Mouse (Mus musculus): ENCODE results near the gene Mras. TPM values are rescaled to one million over a fixed set of nuclear protein-coding genes. Genes with fewer than 3 reads are reported as not detected.

The Mras gene
- polyA plus RNA-seq, 1 experiment from 2014 or later = 7.5 TPM

DNA sequence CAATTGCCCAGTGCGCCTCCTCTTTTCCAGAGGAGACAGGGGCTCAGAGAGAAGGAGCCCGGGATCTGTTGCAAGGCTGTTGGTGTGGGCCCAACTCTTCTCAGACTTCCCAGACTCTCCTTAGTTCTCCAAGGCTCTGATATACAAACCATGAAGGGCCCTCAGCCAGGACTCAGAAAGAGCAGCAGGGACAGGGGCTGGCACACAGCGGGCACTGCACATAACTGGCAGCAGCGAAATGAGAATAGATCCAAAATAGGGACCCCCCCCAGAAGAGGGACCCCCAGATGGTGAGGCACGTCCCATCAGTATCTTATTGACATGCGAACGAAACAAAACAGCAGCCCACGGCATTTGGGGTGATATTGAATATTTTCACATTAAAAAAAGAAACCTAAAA lies 44.0 kb downstream of the Mras start:
- Histone ChIP-seq H3K27ac (no peak overlapping the region), H3K4me1 (peaks cover 12% of the 10 kb centered on the region), H3K27me3 (ENCODE audit: insufficient read depth, poor library complexity, severe bottlenecking) (no peaks in the 10 kb centered on the region), H3K36me3 (peaks cover 12% of the 10 kb centered on the region; the same call in 1 of the 2 replicates), H3K4me3 (no peak overlapping the region), H3K9me3 (no peaks in the 10 kb centered on the region)
- DNase-seq (ENCODE audit: low spot score) = no peak
- WGBS = 84% methylated on average over 8 of the region's 8 CpGs

DNA sequence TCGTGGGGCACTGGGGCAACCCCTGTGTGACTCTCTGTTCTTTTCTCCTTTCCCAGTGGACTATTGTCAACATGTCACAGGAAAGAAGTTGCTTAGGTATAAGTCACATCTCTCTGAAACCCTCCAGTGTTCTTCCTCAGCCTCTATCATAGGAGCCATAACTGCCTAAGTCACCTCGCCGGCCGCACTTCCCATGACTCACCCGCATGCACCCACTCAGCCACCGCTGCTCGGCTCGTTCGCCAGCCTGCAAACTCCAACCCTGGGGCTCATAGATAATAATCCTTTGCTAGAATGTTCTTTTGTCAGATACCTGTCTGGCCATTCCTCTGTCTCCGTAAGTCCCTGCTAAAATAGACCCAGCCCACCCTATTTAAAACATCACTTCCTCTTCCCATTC lies 45.6 kb downstream of the Mras start:
- no peaks in the 10 kb centered on the region for H3K9me3 ChIP-seq
- WGBS = 88% methylated on average over 10 of the region's 10 CpGs
- no peak for DNase-seq (ENCODE audit: low spot score)
- peaks cover 17% of the 10 kb centered on the region for H3K4me1 ChIP-seq
- no peak overlapping the region for H3K27ac ChIP-seq
- peaks cover 12% of the 10 kb centered on the region; the same call in 1 of the 2 replicates for H3K36me3 ChIP-seq
- no peak overlapping the region for H3K4me3 ChIP-seq
- H3K27me3 ChIP-seq (ENCODE audit: insufficient read depth, poor library complexity, severe bottlenecking) = no peaks in the 10 kb centered on the region

DNA sequence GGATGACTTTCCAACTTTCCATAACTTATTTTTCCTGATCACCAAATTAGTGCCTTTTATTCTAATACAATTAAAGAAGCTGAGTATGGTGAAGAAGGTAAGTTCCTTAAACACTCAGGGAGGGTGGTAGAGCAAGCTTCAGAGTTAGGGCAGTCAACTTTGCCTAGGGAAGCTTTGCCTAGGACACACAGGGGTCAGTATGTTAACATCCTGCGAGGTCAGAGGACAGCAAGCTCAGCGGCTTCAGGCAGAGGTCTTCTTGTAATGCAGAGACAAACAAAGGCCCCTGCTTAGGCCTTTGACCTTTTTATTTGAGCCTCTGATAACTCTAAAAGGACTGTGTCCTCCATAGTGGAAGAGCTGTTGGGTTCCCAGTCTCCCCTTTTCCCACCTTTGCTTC lies 46.5 kb downstream of the Mras start:
- whole genome bisulfite sequencing = 60% methylated on average over 2 of the region's 2 CpGs
- H3K27ac ChIP-seq = no peak overlapping the region
- H3K9me3 ChIP-seq = no peaks in the 10 kb centered on the region
- H3K27me3 ChIP-seq (ENCODE audit: insufficient read depth, poor library complexity, severe bottlenecking) = no peaks in the 10 kb centered on the region
- DNase-seq (ENCODE audit: low spot score) = no peak
- H3K36me3 ChIP-seq = peaks cover 12% of the 10 kb centered on the region; the same call in 1 of the 2 replicates
- peaks cover 13% of the 10 kb centered on the region for H3K4me1 ChIP-seq
- H3K4me3 ChIP-seq = no peak overlapping the region

DNA sequence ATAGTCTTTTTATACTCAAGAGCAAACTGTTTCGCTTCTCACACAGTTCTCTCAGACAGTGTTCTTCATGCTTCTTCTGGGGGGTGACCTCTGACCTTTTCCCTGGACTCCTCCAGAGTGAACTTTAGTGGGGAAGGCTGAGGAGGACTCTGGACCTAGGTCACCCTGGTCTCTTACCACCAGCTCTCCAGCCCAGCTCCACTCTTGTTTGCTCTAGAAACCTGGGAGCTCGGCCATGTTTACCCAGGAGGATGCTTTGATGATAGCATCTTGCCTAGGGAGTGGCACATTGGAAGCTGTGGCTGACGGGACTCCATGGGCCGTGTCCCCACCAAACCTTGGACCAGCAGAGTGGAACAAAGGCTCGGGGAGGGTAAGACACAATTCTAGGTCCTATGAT lies 47.0 kb downstream of the Mras start:
- Histone ChIP-seq H3K36me3 (peaks cover 12% of the 10 kb centered on the region; the same call in 1 of the 2 replicates), H3K27ac (no peak overlapping the region), H3K4me1 (peaks cover 11% of the 10 kb centered on the region; the same call in 1 of the 2 replicates), H3K27me3 (ENCODE audit: insufficient read depth, poor library complexity, severe bottlenecking) (no peaks in the 10 kb centered on the region), H3K9me3 (no peaks in the 10 kb centered on the region), H3K4me3 (no peak overlapping the region)
- WGBS = 58% methylated on average over 5 of the region's 5 CpGs
- DNase-seq (ENCODE audit: low spot score) = no peak

DNA sequence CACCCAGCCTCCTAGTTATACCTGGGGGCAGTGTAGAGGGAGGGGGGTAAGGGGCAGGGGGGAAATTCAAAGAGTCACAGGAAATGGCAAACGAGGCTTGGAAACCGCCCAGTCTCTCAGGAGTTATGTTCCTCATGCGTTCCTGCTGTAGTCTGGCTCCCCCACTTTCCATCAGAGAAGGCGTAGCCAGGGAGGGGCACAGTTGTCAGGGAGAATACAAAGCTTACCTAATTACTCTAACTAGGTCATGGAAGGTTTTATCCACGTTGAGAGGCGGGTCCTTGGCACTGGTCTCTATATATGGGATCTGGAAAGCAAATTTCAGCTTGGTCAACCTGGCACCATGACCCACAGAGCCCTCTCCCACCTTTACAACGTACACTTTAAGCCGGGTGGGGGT lies 47.7 kb downstream of the Mras start:
- WGBS = 77% methylated on average over 8 of the region's 8 CpGs

DNA sequence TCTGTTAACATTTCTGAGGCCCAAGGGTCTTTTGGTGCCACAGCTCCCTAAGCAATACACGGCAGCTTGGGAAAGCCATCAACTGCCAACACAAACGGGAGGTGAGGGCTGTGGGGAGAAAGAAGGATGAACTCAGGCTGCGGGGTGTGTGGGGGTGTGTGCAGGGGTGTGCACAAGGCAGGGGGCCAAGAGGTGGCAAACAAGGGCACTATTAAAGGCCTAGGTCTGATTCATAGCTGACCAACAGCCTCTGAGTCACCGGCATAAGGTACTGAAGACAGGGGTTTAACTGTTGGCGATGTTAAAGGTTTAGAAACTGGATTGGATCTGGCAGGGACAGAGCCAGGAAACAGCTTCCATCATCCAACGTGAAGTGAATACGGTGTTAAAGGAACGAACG lies 48.3 kb downstream of the Mras start:
- Histone ChIP-seq H3K36me3 (peaks cover 12% of the 10 kb centered on the region; the same call in 1 of the 2 replicates), H3K9me3 (no peaks in the 10 kb centered on the region), H3K27me3 (ENCODE audit: insufficient read depth, poor library complexity, severe bottlenecking) (no peaks in the 10 kb centered on the region), H3K27ac (no peak overlapping the region), H3K4me1 (0 out of 2 replicates have a peak, but pooled peaks cover 6% of the 10 kb centered on the region), H3K4me3 (no peak overlapping the region)
- whole genome bisulfite sequencing = 81% methylated on average over 9 of the region's 9 CpGs
- no peak for DNase-seq (ENCODE audit: low spot score)

More for the DNA sequence above, 47.7 kb downstream of the Mras start:
- Histone ChIP-seq H3K4me3 (no peak overlapping the region), H3K27me3 (ENCODE audit: insufficient read depth, poor library complexity, severe bottlenecking) (no peaks in the 10 kb centered on the region), H3K9me3 (no peaks in the 10 kb centered on the region), H3K4me1 (peaks cover 9% of the 10 kb centered on the region; the same call in 1 of the 2 replicates), H3K27ac (no peak overlapping the region), H3K36me3 (peaks cover 12% of the 10 kb centered on the region; the same call in 1 of the 2 replicates)
- no peak for DNase-seq (ENCODE audit: low spot score)

DNA sequence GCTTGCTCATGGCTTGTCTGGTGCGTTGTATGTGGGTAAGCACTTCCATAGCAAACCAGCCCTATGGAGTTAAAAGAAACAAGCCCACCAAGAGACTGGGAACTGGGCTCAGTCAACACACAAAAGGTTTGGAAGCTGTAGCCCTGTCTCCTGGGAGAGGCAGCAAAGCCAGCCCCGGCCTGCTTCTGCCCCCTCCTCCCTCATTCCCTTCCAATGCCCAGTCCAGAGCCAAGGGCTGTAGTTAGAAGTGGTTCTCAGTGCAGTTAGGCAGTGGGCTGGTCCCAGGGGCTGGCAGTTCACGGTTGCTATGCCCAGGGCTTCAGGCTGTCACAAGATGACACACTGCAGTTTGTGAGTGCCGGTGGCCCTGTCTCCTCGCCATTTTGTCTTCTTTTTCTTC lies 49.1 kb downstream of the Mras start:
- Histone ChIP-seq H3K9me3 (no peaks in the 10 kb centered on the region), H3K4me3 (no peak overlapping the region), H3K27me3 (ENCODE audit: insufficient read depth, poor library complexity, severe bottlenecking) (no peaks in the 10 kb centered on the region), H3K36me3 (peaks cover 12% of the 10 kb centered on the region; the same call in 1 of the 2 replicates), H3K4me1 (0 out of 2 replicates have a peak, but pooled peaks cover 6% of the 10 kb centered on the region), H3K27ac (no peak overlapping the region)
- WGBS = 77% methylated on average over 5 of the region's 5 CpGs
- no peak for DNase-seq (ENCODE audit: low spot score)

DNA sequence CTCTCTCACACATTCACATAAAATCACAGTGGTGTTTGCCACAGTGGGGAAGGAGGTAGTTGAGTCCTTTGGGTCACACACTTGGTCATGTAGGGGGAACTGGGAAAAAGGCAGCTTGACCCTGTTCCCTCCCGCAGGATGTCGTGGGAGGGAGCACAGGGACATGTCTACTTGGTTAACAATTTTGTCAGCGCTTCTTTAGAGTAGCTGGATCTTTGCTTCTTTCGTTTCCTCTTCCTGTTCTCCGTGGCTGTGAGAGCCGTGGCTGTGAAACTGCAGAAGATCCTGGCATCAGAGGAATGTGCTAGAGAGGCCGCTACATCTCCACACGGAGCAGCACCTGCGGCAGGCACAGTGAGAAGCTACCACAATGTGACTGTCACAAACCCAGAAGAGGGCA lies 54.6 kb downstream of the Mras start:
- no peak overlapping the region for H3K4me3 ChIP-seq
- H3K4me1 ChIP-seq = no peaks in the 10 kb centered on the region
- H3K36me3 ChIP-seq = no peaks in the 10 kb centered on the region
- 67% methylated on average over 9 of the region's 9 CpGs for WGBS
- no peak overlapping the region for H3K27ac ChIP-seq
- H3K27me3 ChIP-seq (ENCODE audit: insufficient read depth, poor library complexity, severe bottlenecking) = peaks cover 14% of the 10 kb centered on the region
- no peaks in the 10 kb centered on the region for H3K9me3 ChIP-seq
- DNase-seq (ENCODE audit: low spot score) = no peak

DNA sequence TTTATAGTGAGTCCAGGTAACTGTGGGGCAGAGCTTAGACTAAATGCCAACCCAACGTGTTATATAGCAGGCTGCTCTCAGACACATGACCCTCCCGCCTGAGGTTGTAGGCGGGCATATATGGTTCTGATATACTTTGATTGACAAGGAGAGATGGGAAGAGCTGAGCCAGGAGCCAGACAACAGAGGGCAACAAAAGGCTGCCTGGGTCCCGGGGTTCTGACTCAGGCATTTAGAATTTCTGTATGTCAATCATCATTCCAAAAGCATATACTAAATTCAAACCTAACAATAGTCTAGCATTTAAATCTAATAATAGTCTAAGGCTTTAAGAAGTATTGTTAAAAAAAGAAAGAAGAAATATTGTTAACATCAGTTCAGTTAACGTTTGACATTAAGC lies 58.0 kb downstream of the Mras start:
- H3K9me3 ChIP-seq = no peaks in the 10 kb centered on the region
- H3K27me3 ChIP-seq (ENCODE audit: insufficient read depth, poor library complexity, severe bottlenecking) = peaks cover 21% of the 10 kb centered on the region
- H3K36me3 ChIP-seq = no peaks in the 10 kb centered on the region
- H3K4me3 ChIP-seq = no peak overlapping the region
- no peak overlapping the region for H3K27ac ChIP-seq
- H3K4me1 ChIP-seq = no peaks in the 10 kb centered on the region
- no peak for DNase-seq (ENCODE audit: low spot score)
- 59% methylated on average over 5 of the region's 5 CpGs for WGBS

DNA sequence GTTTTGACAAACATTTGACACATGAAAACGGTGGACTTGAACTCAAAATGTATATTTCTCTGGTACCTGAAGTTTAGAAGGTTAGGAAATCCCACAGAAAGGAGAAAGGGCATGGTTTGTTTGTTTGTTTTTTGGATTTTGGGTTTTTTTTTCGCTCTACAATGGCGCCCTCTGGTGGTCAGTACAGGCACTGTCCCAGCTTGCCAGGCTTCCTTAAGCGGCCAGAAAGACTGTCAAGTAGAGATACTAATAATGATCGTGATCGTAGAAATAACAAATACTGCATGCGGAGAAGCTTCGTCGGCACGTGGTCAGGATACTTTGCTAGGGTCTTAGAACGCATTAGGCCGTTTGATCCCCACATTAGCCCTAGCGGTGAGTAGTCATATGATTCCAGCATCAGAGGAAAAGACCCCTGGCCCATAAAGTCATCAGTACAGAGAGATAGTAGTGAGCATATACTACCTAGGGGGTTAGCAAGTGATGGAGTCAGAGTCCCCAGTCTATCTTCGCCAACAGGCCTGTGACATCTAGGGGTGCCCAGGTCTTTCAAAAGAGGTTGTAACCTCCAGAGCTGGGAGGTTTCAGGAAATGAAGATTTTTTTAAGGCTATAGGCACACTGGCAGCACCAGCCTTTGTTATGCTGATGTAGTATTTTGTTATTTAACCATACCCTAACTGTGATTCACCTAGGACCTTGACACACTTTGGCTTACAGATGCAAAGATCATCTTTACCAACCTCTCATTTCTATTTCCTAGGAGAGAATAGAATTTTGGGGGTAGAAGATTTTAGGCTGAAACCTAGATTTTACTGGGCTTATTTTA lies 60.4 kb downstream of the Mras start:
- H3K4me1 ChIP-seq = no peaks in the 10 kb centered on the region
- WGBS = 12% methylated on average over 14 of the region's 14 CpGs
- no peak for DNase-seq (ENCODE audit: low spot score)

DNA sequence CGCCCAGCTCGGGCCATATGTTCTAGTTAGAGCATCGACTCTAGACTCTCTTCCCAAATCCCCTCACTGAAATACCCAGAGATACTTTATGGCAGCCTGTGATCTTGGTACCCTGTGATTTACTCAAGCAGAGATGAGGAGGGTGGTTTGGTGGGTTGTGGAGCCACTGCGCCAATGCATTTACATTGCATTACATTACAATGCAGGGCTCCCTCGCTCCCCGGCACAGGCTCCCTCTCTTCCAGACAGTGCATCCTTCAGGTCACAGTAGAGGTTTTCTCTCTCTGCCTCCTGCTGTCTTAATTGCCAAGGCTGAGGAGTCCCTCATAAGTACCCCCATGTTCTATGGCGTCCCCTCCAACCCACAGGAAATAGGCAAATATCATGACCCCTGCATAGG lies 68.8 kb downstream of the Mras start:
- Histone ChIP-seq H3K36me3 (no peaks in the 10 kb centered on the region), H3K27ac (no peak overlapping the region), H3K27me3 (ENCODE audit: insufficient read depth, poor library complexity, severe bottlenecking) (no peaks in the 10 kb centered on the region), H3K4me3 (no peak overlapping the region), H3K9me3 (no peaks in the 10 kb centered on the region), H3K4me1 (no peaks in the 10 kb centered on the region)
- no peak for DNase-seq (ENCODE audit: low spot score)
- 79% methylated on average over 7 of the region's 7 CpGs for WGBS

More for the DNA sequence above, 60.4 kb downstream of the Mras start:
- peaks cover 21% of the 10 kb centered on the region for H3K27me3 ChIP-seq (ENCODE audit: insufficient read depth, poor library complexity, severe bottlenecking)
- H3K9me3 ChIP-seq = no peaks in the 10 kb centered on the region
- H3K36me3 ChIP-seq = no peaks in the 10 kb centered on the region
- no peak overlapping the region for H3K27ac ChIP-seq
- H3K4me3 ChIP-seq = no peak overlapping the region

DNA sequence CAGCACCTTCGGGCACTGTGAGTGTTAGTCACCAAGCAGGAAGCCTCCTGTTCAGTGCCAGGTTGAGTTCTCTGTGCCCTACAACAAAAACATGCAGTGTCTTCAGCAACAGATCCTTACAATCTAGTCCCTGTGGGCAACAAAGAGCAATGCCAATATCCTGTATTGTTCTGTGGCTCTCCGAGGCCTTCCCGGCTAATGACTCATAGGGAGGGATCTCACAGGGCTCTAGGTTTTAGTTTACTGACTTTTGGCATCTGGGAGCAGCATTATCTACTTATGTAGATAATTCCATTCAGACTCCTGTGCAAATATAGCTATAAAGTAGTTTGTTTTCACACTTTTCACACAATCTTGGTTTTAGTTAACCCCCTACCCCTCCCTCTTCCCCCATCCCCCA lies 71.3 kb downstream of the Mras start:
- 68% methylated on average over 3 of the region's 3 CpGs for WGBS
- no peak for DNase-seq (ENCODE audit: low spot score)
- no peak overlapping the region for H3K27ac ChIP-seq

DNA sequence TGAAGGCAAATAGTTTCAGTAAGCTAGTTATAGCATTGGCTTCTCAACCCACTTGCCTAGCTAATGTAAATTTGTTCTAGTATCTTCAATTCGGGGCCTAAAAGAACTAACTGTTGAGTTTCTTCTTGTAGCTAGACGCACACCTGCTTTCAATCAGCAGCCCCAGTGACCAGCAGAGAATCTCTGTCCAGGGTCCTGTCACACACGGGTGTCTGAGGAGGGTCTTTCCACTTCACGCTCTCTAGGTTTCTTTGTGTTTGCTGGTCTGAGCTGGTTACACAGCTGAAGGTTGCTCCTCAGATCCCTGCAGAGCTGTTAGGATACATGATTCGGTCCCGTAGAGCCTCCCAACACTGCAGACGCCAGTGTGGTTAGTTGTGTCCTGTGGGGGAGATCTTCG lies 74.1 kb downstream of the Mras start:
- Histone ChIP-seq H3K9me3 (no peaks in the 10 kb centered on the region), H3K4me3 (no peak overlapping the region), H3K27me3 (ENCODE audit: insufficient read depth, poor library complexity, severe bottlenecking) (peaks cover 41% of the 10 kb centered on the region), H3K27ac (no peak overlapping the region), H3K4me1 (peaks cover 5% of the 10 kb centered on the region), H3K36me3 (no peaks in the 10 kb centered on the region)
- 57% methylated on average over 8 of the region's 8 CpGs for WGBS
- DNase-seq (ENCODE audit: low spot score) = no peak

More for the DNA sequence above, 71.3 kb downstream of the Mras start:
- 0 out of 2 replicates have a peak, but pooled peaks cover 13% of the 10 kb centered on the region for H3K27me3 ChIP-seq (ENCODE audit: insufficient read depth, poor library complexity, severe bottlenecking)
- no peaks in the 10 kb centered on the region for H3K4me1 ChIP-seq
- H3K36me3 ChIP-seq = no peaks in the 10 kb centered on the region
- H3K9me3 ChIP-seq = no peaks in the 10 kb centered on the region
- no peak overlapping the region for H3K4me3 ChIP-seq
